Mouse (Mus musculus): ENCODE data around the gene Hemk1. TPM values are rescaled to one million over a fixed set of nuclear protein-coding genes. Genes with fewer than 3 reads are reported as not detected.

The Hemk1 gene
- polyA plus RNA-seq, 1 experiment from 2014 or later = 18.1 TPM

DNA sequence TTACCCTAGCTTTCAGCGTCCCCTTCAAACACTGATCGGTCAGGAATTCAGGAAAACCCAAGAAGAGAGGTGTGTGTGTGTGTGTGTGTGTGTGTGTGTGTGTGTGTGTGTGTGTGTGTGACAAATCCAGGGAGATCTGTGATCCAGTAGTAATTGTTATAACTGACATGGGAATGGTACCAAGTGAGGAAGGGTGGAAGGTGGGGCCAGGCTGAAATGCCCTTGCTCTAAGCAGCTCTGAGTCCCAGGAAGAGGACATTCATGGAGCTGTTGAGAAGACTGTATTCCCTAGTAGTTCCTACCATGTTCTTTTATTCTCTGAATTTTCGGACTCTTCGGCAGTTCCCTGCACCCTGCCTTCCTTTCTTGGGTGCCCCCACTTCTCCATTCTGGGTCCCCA, 40.5 kb downstream of the Hemk1 start:
- Histone ChIP-seq H3K27me3 (peaks cover 14% of the 10 kb centered on the region), H3K4me1 (replicated peaks) (peaks cover 15% of the 10 kb centered on the region), H3K36me3 (peaks cover 19% of the 10 kb centered on the region), H3K9ac (replicated peaks) (0 out of 2 replicates have a peak overlapping the region, but pooled peaks have one; percentile 76), H3K4me3 (replicated peaks) (peak overlapping the region; percentile 68), H3K9me3 (no peaks in the 10 kb centered on the region), H3K4me2 (replicated peaks) (peak overlapping the region; percentile 90), H3K27ac (no peak overlapping the region)
- 94% methylated on average over 4 of the region's 4 CpGs for WGBS
- no peak for ATAC-seq

DNA sequence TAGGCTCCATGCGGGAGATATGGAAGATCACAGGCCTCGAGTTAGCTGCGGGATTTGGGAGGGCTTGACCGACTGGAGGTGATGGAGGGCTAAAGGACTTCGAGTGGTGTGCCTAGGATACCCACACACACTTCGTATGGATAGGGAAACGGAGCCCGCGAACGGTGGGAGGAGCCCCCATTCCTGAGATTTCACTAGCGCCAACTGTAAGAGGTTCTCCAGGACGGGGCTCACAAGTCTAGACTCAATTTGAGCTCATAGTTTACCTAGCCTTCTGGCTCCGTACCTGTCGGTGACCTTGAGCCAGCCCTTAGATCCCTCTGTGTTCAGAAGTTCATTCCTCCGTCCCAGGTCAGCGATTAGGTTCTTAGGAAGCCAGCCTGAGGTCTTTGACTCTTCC, 41.1 kb downstream of the Hemk1 start:
- H3K9me3 ChIP-seq = no peaks in the 10 kb centered on the region
- peak overlapping the region; percentile 68 for H3K4me3 ChIP-seq (replicated peaks)
- peaks cover 17% of the 10 kb centered on the region for H3K36me3 ChIP-seq
- H3K27me3 ChIP-seq = peaks cover 18% of the 10 kb centered on the region
- no peak for ATAC-seq
- peaks cover 15% of the 10 kb centered on the region for H3K4me1 ChIP-seq (replicated peaks)
- peak overlapping the region; percentile 90 for H3K4me2 ChIP-seq (replicated peaks)
- peak overlapping the region; percentile 76 for H3K9ac ChIP-seq (replicated peaks)
- 12% methylated on average over 16 of the region's 16 CpGs for WGBS
- 0 out of 2 replicates have a peak overlapping the region, but pooled peaks have one; percentile 27 for H3K27ac ChIP-seq

DNA sequence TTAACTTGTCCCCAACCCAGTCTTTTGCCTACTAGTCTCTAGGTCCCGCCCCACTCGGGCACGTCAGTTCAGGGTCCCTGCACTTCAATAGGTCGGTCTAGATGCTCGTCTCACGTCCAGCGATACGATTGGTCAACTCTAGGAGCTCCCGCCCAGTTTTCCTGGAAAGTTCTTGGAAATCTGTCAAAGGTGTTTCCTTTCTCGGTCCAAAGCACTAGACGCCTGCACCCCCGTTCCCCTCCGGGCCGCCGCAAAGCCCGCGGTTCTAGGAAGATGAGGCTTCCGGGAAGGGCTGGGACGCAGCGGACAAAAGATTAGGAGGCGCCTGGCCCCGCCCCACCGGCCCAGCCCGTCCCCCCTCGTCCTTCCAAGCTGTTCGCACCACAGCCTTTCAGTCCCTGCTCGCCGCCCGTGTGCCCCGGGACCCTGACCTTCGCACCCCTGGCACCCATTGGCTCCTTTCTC, 41.6 kb downstream of the Hemk1 start:
- H3K9ac ChIP-seq (replicated peaks) = peak overlapping the region; percentile 76
- peaks cover 13% of the 10 kb centered on the region for H3K36me3 ChIP-seq
- ATAC-seq = peak; percentile 98
- no peaks in the 10 kb centered on the region for H3K9me3 ChIP-seq
- WGBS = under 1% methylated on average over 31 of the region's 31 CpGs
- peak overlapping the region; percentile 68 for H3K4me3 ChIP-seq (replicated peaks)
- peaks cover 15% of the 10 kb centered on the region for H3K4me1 ChIP-seq (replicated peaks)
- H3K27me3 ChIP-seq = peaks cover 18% of the 10 kb centered on the region
- H3K4me2 ChIP-seq (replicated peaks) = peak overlapping the region; percentile 90
- 0 out of 2 replicates have a peak overlapping the region, but pooled peaks have one; percentile 27 for H3K27ac ChIP-seq

DNA sequence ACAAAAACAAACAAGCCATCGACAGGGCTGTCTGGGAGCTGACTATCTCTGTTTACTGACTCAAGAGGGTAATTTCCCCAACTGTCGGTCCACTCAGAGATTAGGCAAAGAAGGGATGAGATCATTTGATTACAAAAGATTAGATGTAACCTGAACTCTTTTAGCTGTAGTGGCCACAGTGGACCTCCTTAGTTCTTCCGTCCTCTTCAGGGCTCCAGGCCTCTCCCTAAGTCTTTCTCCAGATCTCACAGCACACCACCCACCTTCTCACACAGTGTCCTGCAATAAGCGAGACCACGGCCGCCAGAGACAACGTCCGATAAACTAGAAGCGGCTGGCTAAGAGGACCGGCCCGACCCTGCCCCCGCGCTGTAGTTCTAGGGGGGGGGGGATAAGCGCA, 42.1 kb downstream of the Hemk1 start:
- no peak; the same call in none of the 2 replicates for ATAC-seq
- H3K4me1 ChIP-seq (replicated peaks) = peaks cover 15% of the 10 kb centered on the region
- peak overlapping the region; percentile 90 for H3K4me2 ChIP-seq (replicated peaks)
- peaks cover 8% of the 10 kb centered on the region for H3K36me3 ChIP-seq
- peak overlapping the region; percentile 68 for H3K4me3 ChIP-seq (replicated peaks)
- WGBS = 7% methylated on average over 14 of the region's 14 CpGs
- no peaks in the 10 kb centered on the region for H3K9me3 ChIP-seq
- H3K27me3 ChIP-seq = peaks cover 18% of the 10 kb centered on the region
- no peak overlapping the region for H3K27ac ChIP-seq
- H3K9ac ChIP-seq (replicated peaks) = no peak overlapping the region

DNA sequence AAGGTAGTCTGAATTCAATTTTAAA, 42.3 kb downstream of the Hemk1 start, which contains the start of gene Cish:
Gene Cish (plus strand): TSS at position 11 of the 25 bp plus-strand sequence.
- Histone ChIP-seq H3K27ac (0 out of 2 replicates have a peak within 1 kb of the TSS, but pooled peaks have one; percentile 27), H3K9me3 (no peaks in the 10 kb centered on the region), H3K4me3 (replicated peaks) (peak within 1 kb of the TSS; percentile 68), H3K4me1 (replicated peaks) (peaks cover 15% of the 10 kb centered on the region), H3K9ac (replicated peaks) (peak within 1 kb of the TSS; percentile 76), H3K36me3 (peaks cover 6% of the 10 kb centered on the region), H3K4me2 (replicated peaks) (peak within 1 kb of the TSS; percentile 90), H3K27me3 (peaks cover 18% of the 10 kb centered on the region)
- no peak for ATAC-seq

DNA sequence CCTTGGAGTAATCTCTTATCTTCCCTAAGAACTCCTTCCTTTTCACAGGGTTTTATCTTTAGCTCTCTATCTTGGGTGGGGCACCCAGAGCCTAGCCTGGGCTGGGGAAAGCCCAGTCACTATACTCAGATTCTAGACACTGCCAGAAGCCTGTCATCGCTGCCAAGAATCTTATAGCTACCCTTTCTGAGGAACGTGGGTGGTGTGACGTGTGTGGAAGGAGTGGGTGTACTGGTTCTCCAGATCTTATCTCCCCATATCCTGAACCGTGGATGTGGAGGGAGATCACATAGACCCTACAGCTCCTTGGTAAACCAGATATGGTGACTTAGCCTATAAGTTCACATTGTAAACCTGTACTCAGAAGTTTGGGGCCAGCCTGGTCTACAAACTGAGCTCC, 42.5 kb downstream of the Hemk1 start:
- Histone ChIP-seq H3K9ac (replicated peaks) (no peak overlapping the region), H3K4me2 (replicated peaks) (0 out of 2 replicates have a peak overlapping the region, but pooled peaks have one; percentile 90), H3K27me3 (peaks cover 18% of the 10 kb centered on the region), H3K27ac (no peak overlapping the region), H3K36me3 (peaks cover 4% of the 10 kb centered on the region), H3K9me3 (no peaks in the 10 kb centered on the region), H3K4me3 (replicated peaks) (no peak overlapping the region), H3K4me1 (replicated peaks) (peaks cover 15% of the 10 kb centered on the region)
- no peak for ATAC-seq
- 83% methylated on average over 4 of the region's 4 CpGs for WGBS

DNA sequence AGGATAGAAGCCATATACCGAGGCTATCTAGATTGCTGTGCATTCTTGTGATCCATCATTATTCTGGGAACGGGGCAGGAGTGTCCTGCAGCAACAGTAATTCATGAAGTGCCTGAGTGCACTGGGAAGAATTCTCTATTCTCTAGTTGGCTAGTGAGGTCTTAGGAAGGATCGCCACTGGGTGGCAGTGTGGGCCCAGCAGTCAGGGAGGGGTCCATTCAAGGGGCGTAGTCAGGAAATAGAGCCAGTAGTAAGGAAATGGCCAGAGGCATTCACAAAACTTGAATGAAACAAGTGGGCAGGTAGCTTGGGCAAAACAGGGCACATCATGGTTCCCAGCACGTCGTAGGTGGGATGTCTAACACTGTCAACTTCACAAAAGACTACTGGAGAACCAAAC, 43.9 kb downstream of the Hemk1 start:
- peaks cover 26% of the 10 kb centered on the region for H3K27me3 ChIP-seq
- no peak overlapping the region for H3K9ac ChIP-seq (replicated peaks)
- no peak overlapping the region for H3K4me3 ChIP-seq (replicated peaks)
- ATAC-seq = no peak
- H3K36me3 ChIP-seq = no peaks in the 10 kb centered on the region
- WGBS = 7% methylated on average over 6 of the region's 6 CpGs
- H3K27ac ChIP-seq = no peak overlapping the region
- no peak overlapping the region for H3K4me2 ChIP-seq (replicated peaks)
- H3K4me1 ChIP-seq (replicated peaks) = peaks cover 24% of the 10 kb centered on the region
- H3K9me3 ChIP-seq = no peaks in the 10 kb centered on the region

DNA sequence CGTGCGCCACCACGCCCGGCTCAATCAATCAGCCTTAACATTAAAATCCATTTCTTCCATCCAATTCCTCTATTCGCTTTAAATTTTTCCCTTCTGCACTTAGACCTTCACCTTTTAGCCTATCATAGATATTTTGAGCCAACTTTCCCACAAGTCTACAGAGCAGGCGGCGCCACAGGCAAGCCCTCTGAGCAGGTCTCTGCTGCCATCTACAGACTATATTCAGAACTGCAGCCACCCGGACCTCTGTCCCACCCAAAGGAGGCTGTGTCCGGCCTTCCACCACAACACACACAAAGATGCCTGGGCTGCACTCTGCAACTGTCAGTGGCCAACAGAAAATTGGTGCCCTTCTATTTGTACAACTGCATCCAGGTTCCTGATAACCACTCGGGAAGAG, 47.3 kb downstream of the Hemk1 start:
- Histone ChIP-seq H3K27ac (no peak overlapping the region), H3K9me3 (no peaks in the 10 kb centered on the region), H3K27me3 (peaks cover 39% of the 10 kb centered on the region), H3K4me1 (replicated peaks) (peaks cover 15% of the 10 kb centered on the region), H3K4me3 (replicated peaks) (no peak overlapping the region), H3K4me2 (replicated peaks) (no peak overlapping the region), H3K9ac (replicated peaks) (no peak overlapping the region), H3K36me3 (no peaks in the 10 kb centered on the region)
- peak; percentile 65 for ATAC-seq
- 30% methylated on average over 10 of the region's 10 CpGs for WGBS

DNA sequence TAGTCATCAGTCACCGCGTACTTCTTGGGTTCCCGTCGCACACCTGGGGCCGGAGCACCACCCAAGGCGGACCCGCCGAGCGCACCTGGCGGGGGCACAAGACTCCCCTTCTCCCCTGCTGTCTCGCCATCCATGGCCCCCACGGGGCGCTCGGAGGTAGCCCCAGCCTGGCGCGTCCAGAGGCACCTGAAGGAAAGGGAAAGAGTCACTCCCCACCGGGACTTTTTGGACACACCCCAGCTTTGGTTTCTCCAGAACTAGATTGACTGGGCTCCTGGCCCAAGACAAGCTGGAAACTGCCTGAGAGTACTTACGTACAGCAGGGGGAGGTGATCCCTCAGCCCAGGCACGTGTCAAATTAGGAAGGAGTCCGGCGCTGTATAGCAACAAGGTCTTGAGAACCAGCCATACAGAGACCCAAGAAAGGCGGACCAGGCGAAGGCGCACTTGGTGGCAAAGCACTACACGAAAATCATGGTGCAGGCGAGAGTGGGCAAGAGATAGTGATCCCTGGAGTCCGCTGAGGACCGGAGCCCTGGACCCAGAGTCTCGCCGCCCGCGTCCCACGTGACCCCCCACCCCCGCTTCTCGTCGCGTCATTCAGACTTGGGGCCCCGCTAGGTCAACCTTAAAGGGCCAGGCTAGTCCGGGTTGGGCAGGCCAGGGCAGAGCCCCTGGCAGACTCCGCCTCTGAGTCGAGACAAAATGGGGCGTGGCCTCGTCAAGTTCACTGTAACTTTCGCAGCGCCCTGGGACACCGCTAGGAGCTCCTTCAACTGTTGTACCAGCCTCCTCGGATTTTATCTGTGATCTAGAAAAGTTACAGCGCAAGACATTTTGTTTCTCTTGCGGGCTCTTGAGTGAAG, 48.7 kb downstream of the Hemk1 start, which contains the start of gene Mapkapk3:
Gene Mapkapk3 (minus strand): TSS at position 667 of the 866 bp plus-strand sequence.
- Histone ChIP-seq H3K36me3 (no peaks in the 10 kb centered on the region), H3K4me3 (replicated peaks) (peak within 1 kb of the TSS; percentile 40), H3K9ac (replicated peaks) (peak within 1 kb of the TSS; percentile 49), H3K4me2 (replicated peaks) (peak within 1 kb of the TSS; percentile 72), H3K27ac (no peak within 1 kb of the TSS), H3K27me3 (peaks cover 34% of the 10 kb centered on the region), H3K9me3 (no peaks in the 10 kb centered on the region), H3K4me1 (replicated peaks) (peaks cover 15% of the 10 kb centered on the region)
- 3% methylated on average over 48 of the region's 49 CpGs for WGBS
- ATAC-seq = peak; percentile 75

DNA sequence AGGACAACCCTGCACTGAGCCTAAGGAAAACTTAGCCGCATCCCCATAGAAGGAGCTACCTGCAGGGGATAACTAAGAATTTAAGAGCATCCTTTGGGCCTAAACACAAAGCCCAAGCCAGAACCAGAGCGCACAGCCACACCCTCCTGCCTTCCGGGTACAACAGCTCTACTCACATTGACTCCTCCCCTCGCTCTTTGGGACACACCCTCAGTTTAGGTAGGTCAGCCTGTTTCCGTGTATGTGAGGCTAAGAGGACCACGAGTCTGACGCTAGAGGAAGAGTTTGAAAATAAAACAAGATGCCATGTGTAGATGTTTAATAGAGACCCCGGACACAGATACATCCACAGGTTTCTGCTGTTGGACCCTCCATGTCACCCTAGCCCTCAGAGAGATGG, 49.4 kb downstream of the Hemk1 start:
- peaks cover 34% of the 10 kb centered on the region for H3K27me3 ChIP-seq
- ATAC-seq = no peak
- no peak overlapping the region for H3K4me3 ChIP-seq (replicated peaks)
- no peaks in the 10 kb centered on the region for H3K36me3 ChIP-seq
- 30% methylated on average over 8 of the region's 8 CpGs for WGBS
- no peaks in the 10 kb centered on the region for H3K9me3 ChIP-seq
- H3K9ac ChIP-seq (replicated peaks) = no peak overlapping the region
- H3K4me2 ChIP-seq (replicated peaks) = peak overlapping the region; percentile 72
- H3K4me1 ChIP-seq (replicated peaks) = peaks cover 15% of the 10 kb centered on the region
- H3K27ac ChIP-seq = no peak overlapping the region

DNA sequence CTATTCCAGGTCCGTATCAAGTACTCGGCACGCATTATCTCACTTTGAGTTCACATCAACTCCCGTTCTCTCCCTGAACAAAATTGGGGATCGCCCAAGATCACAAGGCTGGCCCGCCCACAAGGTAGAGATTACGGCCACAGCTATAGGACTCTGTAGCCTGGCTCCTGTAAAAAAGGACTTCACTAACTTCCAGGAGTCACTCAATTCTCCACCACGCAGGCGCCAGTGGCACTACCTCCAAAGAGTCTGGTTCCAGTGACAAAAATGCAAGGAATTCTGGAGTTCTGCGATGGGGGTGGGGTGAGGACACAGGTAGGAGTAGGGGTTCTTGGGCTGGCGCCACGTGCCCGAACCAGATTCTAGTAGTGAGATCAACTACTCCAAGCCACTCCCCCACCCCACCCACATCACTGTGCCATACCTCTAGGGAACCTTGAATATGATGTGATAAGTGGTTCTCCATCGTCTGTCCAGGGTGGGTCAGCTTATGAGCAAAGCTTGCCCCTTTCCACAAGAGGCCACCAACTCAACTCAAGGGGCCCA, 50.0 kb downstream of the Hemk1 start:
- Histone ChIP-seq H3K4me2 (replicated peaks) (no peak overlapping the region), H3K9me3 (no peaks in the 10 kb centered on the region), H3K4me3 (replicated peaks) (no peak overlapping the region), H3K9ac (replicated peaks) (no peak overlapping the region), H3K27me3 (peaks cover 30% of the 10 kb centered on the region), H3K36me3 (no peaks in the 10 kb centered on the region), H3K4me1 (replicated peaks) (peaks cover 15% of the 10 kb centered on the region), H3K27ac (no peak overlapping the region)
- whole genome bisulfite sequencing = 96% methylated on average over 14 of the region's 14 CpGs
- no peak for ATAC-seq

DNA sequence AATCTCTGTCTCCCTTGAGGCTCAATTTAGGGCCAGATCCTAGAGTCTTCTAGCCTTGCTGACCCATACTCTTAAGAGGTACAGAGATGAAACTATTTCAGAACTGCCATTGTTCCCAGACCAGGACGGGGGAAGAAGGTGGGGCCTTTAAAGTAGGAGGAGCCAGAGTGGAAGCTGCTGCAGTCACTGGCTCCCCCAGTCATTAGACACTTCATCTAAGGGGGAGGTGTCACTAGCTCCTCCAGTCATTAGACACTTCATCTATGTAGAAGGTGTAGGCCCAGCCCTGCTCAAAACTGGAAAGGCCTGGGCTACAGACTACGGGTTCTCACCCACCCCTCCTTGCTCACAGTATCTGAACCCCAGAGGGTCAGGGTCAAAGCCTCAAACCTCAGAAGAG, 50.9 kb downstream of the Hemk1 start:
- H3K27ac ChIP-seq = no peak overlapping the region
- H3K4me3 ChIP-seq (replicated peaks) = no peak overlapping the region
- 71% methylated on average over 2 of the region's 2 CpGs for WGBS
- H3K4me1 ChIP-seq (replicated peaks) = peaks cover 15% of the 10 kb centered on the region
- H3K4me2 ChIP-seq (replicated peaks) = no peak overlapping the region
- ATAC-seq = no peak
- no peak overlapping the region for H3K9ac ChIP-seq (replicated peaks)
- H3K9me3 ChIP-seq = no peaks in the 10 kb centered on the region
- peaks cover 22% of the 10 kb centered on the region for H3K27me3 ChIP-seq
- no peaks in the 10 kb centered on the region for H3K36me3 ChIP-seq

All from midbrain, embryonic 13.5 days (tissue).